In the genomic region with DNA sequence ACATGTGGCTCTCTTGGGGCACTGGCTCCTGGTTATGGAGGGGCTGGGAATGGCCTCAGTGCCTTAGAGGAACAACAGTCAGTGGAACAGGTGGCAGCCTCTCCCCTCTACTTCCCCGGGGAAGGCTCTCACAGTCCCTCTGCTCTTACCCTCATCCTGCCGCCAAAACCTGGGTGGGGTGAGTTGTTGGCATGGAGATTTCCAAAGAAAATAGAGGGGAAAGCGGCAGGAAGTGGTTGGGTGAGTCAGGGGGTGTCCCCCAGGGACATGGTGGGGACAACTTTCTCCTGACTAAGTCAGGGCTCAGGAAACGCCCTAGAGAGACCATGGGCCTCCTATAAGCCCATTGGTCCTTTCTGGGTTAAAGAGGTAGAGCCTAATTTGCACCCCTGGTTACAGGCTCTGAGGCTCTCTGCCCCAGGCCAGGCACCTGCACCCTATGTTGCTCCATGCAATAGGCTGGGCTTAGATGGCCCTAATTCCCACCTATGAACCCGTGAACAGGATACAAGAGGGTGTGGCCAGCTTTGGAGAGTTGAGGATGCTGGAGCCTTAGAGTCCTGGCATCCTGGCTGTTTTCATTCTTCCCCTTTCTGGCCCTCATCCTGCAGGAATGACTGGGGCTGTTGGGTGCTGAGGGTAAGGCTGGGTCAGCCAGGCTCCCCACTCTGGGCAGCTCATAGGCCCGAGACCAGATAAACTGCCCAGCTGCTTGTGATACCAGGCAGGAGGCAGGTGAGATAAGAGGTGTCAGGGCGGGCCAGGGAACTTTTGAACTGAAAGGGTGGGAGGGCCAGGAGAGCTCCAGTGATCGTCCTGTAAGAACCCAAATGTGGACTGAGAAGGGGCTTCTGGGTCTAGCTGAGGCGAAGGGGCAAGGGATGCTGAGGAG, we compare ENCODE assay signal across 10 mouse cellular contexts. TPM values are rescaled to one million over a fixed set of nuclear protein-coding genes. Genes with fewer than 3 reads are reported as not detected.
A peak's percentile ranks its signal among the peaks of the same experiment; 100 is the strongest.
DNase-seq lines count a peak whose midpoint lies in the region; ATAC-seq lines count a peak whose summit lies in the region.
"Had no signal": no experiment of that assay in that cellular context is flagged by ENCODE, and none has a peak within 500 bp of the region (broad histone marks: within the 10 kb centered on the region; RNA-seq: fewer than 3 reads in every experiment).

No protein-coding gene starts in this region.

- peaks cover 90% of the 10 kb centered on the region for H3K4me1 ChIP-seq in lung, embryonic 15.5 days
- peaks cover 59% of the 10 kb centered on the region for H3K4me1 ChIP-seq in embryonic facial prominence, embryonic 15.5 days
- peaks cover 81% of the 10 kb centered on the region for H3K4me1 ChIP-seq in limb, embryonic 13.5 days

- no peaks in the 10 kb centered on the region for H3K27me3 ChIP-seq in lung, embryonic 15.5 days
- no peaks in the 10 kb centered on the region for H3K27me3 ChIP-seq in embryonic facial prominence, embryonic 15.5 days
- peaks cover 3% of the 10 kb centered on the region; the same call in 1 of the 2 replicates for H3K27me3 ChIP-seq in limb, embryonic 13.5 days
- H3K27me3 ChIP-seq: embryonic facial prominence, embryonic 12.5 days had no signal

- H3K36me3 ChIP-seq in lung, embryonic 15.5 days = no peaks in the 10 kb centered on the region
- H3K36me3 ChIP-seq in embryonic facial prominence, embryonic 15.5 days = no peaks in the 10 kb centered on the region
- no peaks in the 10 kb centered on the region for H3K36me3 ChIP-seq in limb, embryonic 13.5 days
- H3K36me3 ChIP-seq: embryonic facial prominence, embryonic 12.5 days had no signal

- DNase-seq in lung, postnatal 36 days = no peak
- peak; percentile 76 to 80 for DNase-seq in spleen, postnatal 10 days (ENCODE audit: low spot score in 2 of 2)
- DNase-seq in thymus, postnatal 14 days = no peak
- no peak for DNase-seq in retina, embryonic 14.5 days (ENCODE audit: low spot score)
- DNase-seq: right cerebral cortex, postnatal 25 days had no signal

- peak overlapping the region; percentile 36 for H3K4me2 ChIP-seq in lung, embryonic 15.5 days
- H3K4me2 ChIP-seq in embryonic facial prominence, embryonic 15.5 days (replicated peaks) = peak overlapping the region; percentile 42
- H3K4me2 ChIP-seq in limb, embryonic 13.5 days (replicated peaks) = peak overlapping the region; percentile 55
- H3K4me2 ChIP-seq: embryonic facial prominence, embryonic 12.5 days had no signal

- H3K4me3 ChIP-seq in lung, embryonic 15.5 days = peak overlapping the region; percentile 14; the same call in 1 of the 2 replicates
- peak overlapping the region; percentile 37 for H3K4me3 ChIP-seq in embryonic facial prominence, embryonic 15.5 days (replicated peaks)
- no peak overlapping the region; the same call in 1 of the 2 replicates for H3K4me3 ChIP-seq in limb, embryonic 13.5 days
- H3K4me3 ChIP-seq: embryonic facial prominence, embryonic 12.5 days had no signal

- no peaks in the 10 kb centered on the region for H3K9me3 ChIP-seq in lung, embryonic 15.5 days
- no peaks in the 10 kb centered on the region for H3K9me3 ChIP-seq in embryonic facial prominence, embryonic 15.5 days (replicated peaks)
- no peaks in the 10 kb centered on the region for H3K9me3 ChIP-seq in limb, embryonic 13.5 days
- H3K9me3 ChIP-seq: embryonic facial prominence, embryonic 12.5 days had no signal

- no peak overlapping the region for H3K27ac ChIP-seq in lung, embryonic 15.5 days
- no peak overlapping the region for H3K27ac ChIP-seq in embryonic facial prominence, embryonic 15.5 days (replicated peaks)
- H3K27ac ChIP-seq in limb, embryonic 13.5 days = no peak overlapping the region
- H3K27ac ChIP-seq: embryonic facial prominence, embryonic 12.5 days had no signal

- H3K9ac ChIP-seq in lung, embryonic 15.5 days = no peak overlapping the region
- 0 out of 2 replicates have a peak overlapping the region, but pooled peaks have one; percentile 4 for H3K9ac ChIP-seq in embryonic facial prominence, embryonic 15.5 days
- no peak overlapping the region; the same call in 1 of the 2 replicates for H3K9ac ChIP-seq in limb, embryonic 13.5 days
- H3K9ac ChIP-seq: embryonic facial prominence, embryonic 12.5 days had no signal

- ATAC-seq in lung, embryonic 15.5 days (ENCODE audit: borderline replicate concordance, extremely low read depth, low FRiP score, low TSS enrichment) = no peak
- no peak for ATAC-seq in embryonic facial prominence, embryonic 15.5 days (ENCODE audit: insufficient number of reproducible peaks, low FRiP score, low TSS enrichment, low read depth)
- ATAC-seq in limb, embryonic 13.5 days (ENCODE audit: low FRiP score, low read depth) = no peak

- 54% methylated on average over 9 of the region's 9 CpGs for WGBS in lung, embryonic 15.5 days
- WGBS in embryonic facial prominence, embryonic 15.5 days = 69% methylated on average over 9 of the region's 9 CpGs
- 73% methylated on average over 9 of the region's 9 CpGs for WGBS in limb, embryonic 13.5 days

RNA-seq across cellular contexts. Expression of a gene that starts 2.9 kb away (rescaled TPM):
- polyA plus RNA-seq in lung, embryonic 15.5 days (2015; fragmentation: Nextera tagmentation; extraction: Ambion mirVana) = 48.8 and 57.9 TPM in 2 replicates
- polyA plus RNA-seq in embryonic facial prominence, embryonic 15.5 days (2015; fragmentation: Nextera tagmentation; extraction: Ambion mirVana) = 118 and 123 TPM in 2 replicates
- 33.9 and 36.0 TPM in 2 replicates for polyA plus RNA-seq in limb, embryonic 13.5 days (2015; fragmentation: Nextera tagmentation; extraction: Ambion mirVana)

RNA-seq across cellular contexts. Expression of a gene that starts 36.9 kb away (rescaled TPM):
- 0.09 and 0.10 TPM in 2 replicates for polyA plus RNA-seq in lung, embryonic 15.5 days (2015; fragmentation: Nextera tagmentation; extraction: Ambion mirVana)
- not detected in 2 replicates for polyA plus RNA-seq in embryonic facial prominence, embryonic 15.5 days (2015; fragmentation: Nextera tagmentation; extraction: Ambion mirVana)
- polyA plus RNA-seq in limb, embryonic 13.5 days (2015; fragmentation: Nextera tagmentation; extraction: Ambion mirVana) = not detected in 2 replicates
- polyA plus RNA-seq: embryonic facial prominence, embryonic 12.5 days; urinary bladder, adult 2 months had no signal

Comparison
In these comparisons a context has a peak if more than half of its experiments do, and no peak if none do; other contexts are left out.
1. DNase-seq: peak in spleen, postnatal 10 days (2 of 2); none in lung, postnatal 36 days (single experiment), thymus, postnatal 14 days (single experiment) and retina, embryonic 14.5 days (single experiment).
2. Peak in every context shown above with its lines, with median percentiles within 50 percentile points of each other: H3K4me2 ChIP-seq.